Mouse (Mus musculus) CH12.LX (cell line): ENCODE results near the gene Mysm1. TPM values are rescaled to one million over a fixed set of nuclear protein-coding genes. Genes with fewer than 3 reads are reported as not detected.
A peak's percentile ranks its signal among the peaks of the same experiment; 100 is the strongest.

Experiments
- DNase-seq: peaks from one replicate; pipeline ENCODE4 v3.0.0-alpha.2; 2013; ENCODE audit errors: extremely low read depth
- H3K27ac ChIP-seq: 2 replicates; pipeline ENCODE4 v1.5.1; 2012; ENCODE audit warnings: low read depth, mild to moderate bottlenecking, control low read depth, moderate library complexity; ENCODE audit not compliant: insufficient read depth
- H3K27me3 ChIP-seq: replicated peaks from 2 replicates; pipeline ENCODE3; 2012; ENCODE audit warnings: inconsistent platforms
- H3K36me3 ChIP-seq, 2 experiments: replicated peaks in 1 of 2; 2 replicates each; pipeline versions ENCODE3 to v1.6.1; 2012; ENCODE audit warnings: inconsistent platforms in 1 of 2, low read length in 1 of 2, mild to moderate bottlenecking in 1 of 2, mixed read lengths in 1 of 2, moderate library complexity in 1 of 2; ENCODE audit not compliant: control insufficient read depth in 1 of 2, insufficient read depth in 1 of 2
- H3K4me1 ChIP-seq, 2 experiments: 2 replicates each; pipeline ENCODE4 v1.6.1; 2012; ENCODE audit warnings: inconsistent platforms in 1 of 2, moderate library complexity in 1 of 2; ENCODE audit not compliant: insufficient read depth in 2 of 2, control insufficient read depth in 1 of 2
- H3K4me2 ChIP-seq: 2 replicates; pipeline ENCODE4 v1.6.1; 2012; ENCODE audit warnings: low read depth, mild to moderate bottlenecking, control low read depth; ENCODE audit not compliant: poor library complexity, insufficient read depth, severe bottlenecking
- H3K4me3 ChIP-seq, 3 experiments: fragments of 150-350 bp in 1 of 3; sonication (generic) in 1 of 3; replicated peaks in 1 of 3; 2 replicates each; pipeline versions ENCODE3 to v1.5.1; 2011 to 2012; ENCODE audit warnings: low read depth in 2 of 3, low read length in 2 of 3, mild to moderate bottlenecking in 2 of 3, moderate library complexity in 2 of 3, control low read depth in 1 of 3, improper control_type of control experiment in 1 of 3, inconsistent platforms in 1 of 3, mixed read lengths in 1 of 3; ENCODE audit not compliant: poor library complexity in 1 of 3
- H3K79me2 ChIP-seq: replicated peaks from 2 replicates; pipeline ENCODE4 v1.6.1; 2012; ENCODE audit warnings: mild to moderate bottlenecking, moderate library complexity; ENCODE audit not compliant: control insufficient read depth, poor library complexity, insufficient read depth, severe bottlenecking; ENCODE audit errors: extremely low read depth
- H3K9ac ChIP-seq: 2 replicates; pipeline ENCODE4 v1.6.1; 2012; ENCODE audit warnings: low read depth, mild to moderate bottlenecking, control low read depth, moderate library complexity; ENCODE audit not compliant: insufficient read depth
- H3K9me3 ChIP-seq: replicated peaks from 2 replicates; pipeline ENCODE3; 2012; ENCODE audit warnings: low read length, inconsistent platforms, mixed read lengths
- BHLHE40 ChIP-seq: IDR thresholded peaks from 2 replicates; pipeline ENCODE4 v1.6.1; 2011; ENCODE audit warnings: mild to moderate bottlenecking, low read depth, low read length, improper control_type of control experiment
- CHD1 ChIP-seq: IDR thresholded peaks from 2 replicates; pipeline ENCODE4 v1.6.1; 2012; ENCODE audit warnings: low read depth, low read length, improper control_type of control experiment, inconsistent platforms
- CTCF ChIP-seq, 2 experiments: IDR thresholded peaks in 1 of 2; conservative IDR thresholded peaks in 1 of 2; 2 replicates each; pipeline ENCODE4 v1.5.1; 2011 to 2012; ENCODE audit warnings: low read depth in 2 of 2, low read length in 2 of 2, improper control_type of control experiment in 1 of 2, inconsistent platforms in 1 of 2, mild to moderate bottlenecking in 1 of 2, moderate library complexity in 1 of 2
- ELF1 ChIP-seq: IDR thresholded peaks from 2 replicates; pipeline ENCODE4 v1.6.1; 2014; ENCODE audit warnings: low read depth, mild to moderate bottlenecking, inconsistent platforms, low read length, improper control_type of control experiment
- EP300 ChIP-seq: IDR thresholded peaks from 2 replicates; pipeline ENCODE4 v1.6.1; 2011; ENCODE audit warnings: low read length, improper control_type of control experiment
- ETS1 ChIP-seq: conservative IDR thresholded peaks from 2 replicates; pipeline ENCODE4 v1.6.1; 2012; ENCODE audit warnings: low read depth, mild to moderate bottlenecking, inconsistent platforms, low read length, improper control_type of control experiment, moderate library complexity
- HCFC1 ChIP-seq: IDR thresholded peaks from 2 replicates; pipeline ENCODE4 v1.6.1; 2012; ENCODE audit warnings: low read depth, mild to moderate bottlenecking, inconsistent platforms, low read length, improper control_type of control experiment
- IRF4 ChIP-seq: IDR thresholded peaks from 2 replicates; pipeline ENCODE4 v1.6.1; 2014; ENCODE audit warnings: low read depth, mild to moderate bottlenecking, inconsistent platforms, low read length, improper control_type of control experiment
- JUN ChIP-seq: IDR thresholded peaks from 2 replicates; pipeline ENCODE4 v1.6.1; 2011; ENCODE audit warnings: low read depth, mild to moderate bottlenecking, low read length, improper control_type of control experiment, moderate library complexity; ENCODE audit not compliant: insufficient read depth
- JUND ChIP-seq: conservative IDR thresholded peaks from 2 replicates; pipeline ENCODE4 v1.6.1; 2011; ENCODE audit warnings: low read depth, low read length, improper control_type of control experiment
- KAT2A ChIP-seq: IDR thresholded peaks from 2 replicates; pipeline ENCODE4 v1.6.1; 2012; ENCODE audit warnings: low read length, improper control_type of control experiment, inconsistent platforms; ENCODE audit not compliant: insufficient replicate concordance
- MAFK ChIP-seq: IDR thresholded peaks from 2 replicates; pipeline ENCODE4 v1.6.1; 2011; ENCODE audit warnings: low read length, improper control_type of control experiment; ENCODE audit not compliant: insufficient replicate concordance
- MAZ ChIP-seq: IDR thresholded peaks from 2 replicates; pipeline ENCODE4 v1.6.1; 2012; ENCODE audit warnings: low read depth, mild to moderate bottlenecking, inconsistent platforms, low read length, improper control_type of control experiment, moderate library complexity
- MXI1 ChIP-seq: IDR thresholded peaks from 2 replicates; pipeline ENCODE4 v1.6.1; 2011; ENCODE audit warnings: mild to moderate bottlenecking, low read depth, low read length, improper control_type of control experiment
- MYC ChIP-seq: IDR thresholded peaks from 2 replicates; pipeline ENCODE4 v1.6.1; 2011; ENCODE audit warnings: low read depth, mild to moderate bottlenecking, improper control_type of control experiment, low read length
- NELFE ChIP-seq: IDR thresholded peaks from 2 replicates; pipeline ENCODE4 v1.6.1; 2011; ENCODE audit warnings: low read depth, low read length, improper control_type of control experiment
- NRF1 ChIP-seq: IDR thresholded peaks from 2 replicates; pipeline ENCODE4 v1.6.1; 2014; ENCODE audit warnings: low read depth, mild to moderate bottlenecking, inconsistent platforms, low read length, improper control_type of control experiment, moderate library complexity
- PAX5 ChIP-seq: IDR thresholded peaks from 2 replicates; pipeline ENCODE4 v1.6.1; 2012; ENCODE audit warnings: low read length, inconsistent platforms, mixed read lengths
- POLR2A ChIP-seq: IDR thresholded peaks from 2 replicates; pipeline ENCODE4 v1.6.1; 2011; ENCODE audit warnings: low read depth, mild to moderate bottlenecking, improper control_type of control experiment, low read length
- POLR2AphosphoS2 ChIP-seq: IDR thresholded peaks from 2 replicates; pipeline ENCODE4 v1.6.1; 2011; ENCODE audit warnings: low read depth, low read length, improper control_type of control experiment
- RAD21 ChIP-seq: IDR thresholded peaks from 2 replicates; pipeline ENCODE4 v1.6.1; 2011; ENCODE audit warnings: low read depth, mild to moderate bottlenecking, low read length, improper control_type of control experiment, moderate library complexity
- RCOR1 ChIP-seq: conservative IDR thresholded peaks from 2 replicates; pipeline ENCODE4 v1.6.1; 2012; ENCODE audit warnings: low read depth, mild to moderate bottlenecking, inconsistent platforms, low read length, improper control_type of control experiment
- SMC3 ChIP-seq: IDR thresholded peaks from 2 replicates; pipeline ENCODE4 v1.6.1; 2011; ENCODE audit warnings: low read depth, low read length, improper control_type of control experiment
- TBP ChIP-seq: conservative IDR thresholded peaks from 2 replicates; pipeline ENCODE4 v1.6.1; 2011; ENCODE audit warnings: low read depth, low read length, improper control_type of control experiment
- TCF12 ChIP-seq: IDR thresholded peaks from 2 replicates; pipeline ENCODE4 v1.6.1; 2014; ENCODE audit warnings: low read depth, mild to moderate bottlenecking, inconsistent platforms, low read length, improper control_type of control experiment
- USF1 ChIP-seq: IDR thresholded peaks from 2 replicates; pipeline ENCODE4 v1.6.1; 2014; ENCODE audit warnings: low read depth, mild to moderate bottlenecking, inconsistent platforms, low read length, improper control_type of control experiment
- USF2 ChIP-seq: conservative IDR thresholded peaks from 2 replicates; pipeline ENCODE4 v1.6.1; 2011; ENCODE audit warnings: low read depth, low read length, improper control_type of control experiment
- ZC3H11A ChIP-seq: IDR thresholded peaks from 2 replicates; pipeline ENCODE4 v1.6.1; 2012; ENCODE audit warnings: low read depth, mild to moderate bottlenecking, inconsistent platforms, low read length, improper control_type of control experiment
- ZKSCAN1 ChIP-seq: IDR thresholded peaks from 2 replicates; pipeline ENCODE4 v1.6.1; 2012; ENCODE audit warnings: low read depth, inconsistent platforms, low read length, improper control_type of control experiment, borderline replicate concordance
- ZMIZ1 ChIP-seq: IDR thresholded peaks from 2 replicates; pipeline ENCODE4 v1.6.1; 2012; ENCODE audit warnings: low read depth, mild to moderate bottlenecking, inconsistent platforms, low read length, improper control_type of control experiment
- ZNF384 ChIP-seq: IDR thresholded peaks from 2 replicates; pipeline ENCODE4 v1.6.1; 2012; ENCODE audit warnings: low read depth, low read length, improper control_type of control experiment, inconsistent platforms
- dilution Hi-C: fragments of 300-500 bp; cut with MboI; formaldehyde crosslinking; loops from 2 replicates; pipeline ENCODE4 v1.14.3; 2020; ENCODE audit warnings: low sequenced_read_pairs; ENCODE audit not compliant: extremely low pct_unique_long_range_greater_than_20kb, extremely low pct_ligation_motif_present
- in situ Hi-C: fragments of 300-500 bp; cut with MboI; formaldehyde crosslinking; loops from 3 replicates; pipeline ENCODE4 v1.14.3; 2019; ENCODE audit warnings: low sequenced_read_pairs, low pct_ligation_motif_present, low pct_unique_long_range_greater_than_20kb, mixed read lengths
- polyA plus RNA-seq: library from polyadenylated mRNA; unstranded; fragments of >175 nt; gene quantifications from 2 replicates; pipeline ENCODE4 v1.2.1, GENCODE M21; 2012; ENCODE audit warnings: low read depth; ENCODE audit not compliant: insufficient read length
- total RNA-seq, 2 experiments: library from RNA; depleted of rRNA; stranded (reverse); fragments of 300-350 nt in 1 of 2; fragments of >200 nt in 1 of 2; gene quantifications; 2 replicates each; pipeline ENCODE4 v1.2.3; 2012 to 2014

The Mysm1 gene
- total and polyA plus RNA-seq, 3 experiments, result 11.5 to 15.3 (median 13.7) TPM

GRCm38 (mm10) chr4:95001043-95001775, 22.3 kb upstream of the Mysm1 start:
- DNase-seq, result no peak
- peaks cover 5 to 32% of the 10 kb centered on the region in 2 experiments for H3K4me1 ChIP-seq
- no peak overlapping the region for H3K4me2 ChIP-seq
- in situ Hi-C loops, result loop anchor here (25.0 kb wide), 1 partner anchor 736 kb away; no protein-coding TSS in a partner anchor
- no peaks in the 10 kb centered on the region for H3K27me3 ChIP-seq
- no peak overlapping the region for H3K9ac ChIP-seq
- TF ChIP-seq RCOR1 (no peak), BHLHE40 (no peak), ETS1 (0 out of 2 replicates have a peak, but pooled peaks have one; percentile 16), KAT2A (no peak), USF2 (no peak)
- no peak overlapping the region for H3K4me3 ChIP-seq
- no peak overlapping the region for H3K27ac ChIP-seq
- H3K36me3 ChIP-seq, result no peaks in the 10 kb centered on the region
- H3K9me3 ChIP-seq, result peaks cover 6% of the 10 kb centered on the region
- dilution Hi-C loops, result no loop called here
- no peaks in the 10 kb centered on the region for H3K79me2 ChIP-seq

DNA sequence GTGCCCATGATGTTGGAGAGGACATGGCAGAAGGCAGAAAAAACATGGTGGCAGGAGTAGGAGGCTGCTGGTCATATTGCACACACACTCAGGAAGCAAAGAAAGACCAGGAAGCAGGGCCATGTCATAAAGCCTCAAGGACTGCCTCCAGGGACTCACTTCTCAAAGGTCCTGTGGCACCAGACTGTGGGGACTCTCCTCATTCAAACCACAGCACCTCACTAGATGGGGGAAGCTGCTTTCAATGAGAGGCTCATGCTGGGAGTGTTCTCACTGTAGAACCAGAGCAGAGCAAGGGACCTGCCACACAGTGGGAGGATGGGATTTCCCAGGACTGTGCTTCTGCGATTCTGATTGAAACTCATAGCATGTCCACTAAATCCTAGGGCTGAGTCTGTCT, 21.2 kb upstream of the Mysm1 start:
- in situ Hi-C loops, result loop anchor here (25.0 kb wide), 1 partner anchor 737 kb away; no protein-coding TSS in a partner anchor
- no peak for TF ChIP-seq CTCF (conservative IDR thresholded peaks at IDR 0.05 in 1 of 2, IDR thresholded peaks at IDR 0.05 in 1 of 2; ENCODE audit: low read depth in 2 of 2, low read length in 2 of 2)
- no peak for TF ChIP-seq RAD21
- TF ChIP-seq KAT2A, result no peak
- TF ChIP-seq POLR2AphosphoS2, result no peak
- no peak for TF ChIP-seq CHD1
- TF ChIP-seq SMC3, result no peak
- TF ChIP-seq MAZ, result no peak
- TF ChIP-seq ELF1, result peak; percentile 73
- TF ChIP-seq RCOR1, result no peak
- TF ChIP-seq ZKSCAN1, result no peak
- no peak for TF ChIP-seq MXI1
- 0 out of 2 replicates have a peak, but pooled peaks have one; percentile 53 for TF ChIP-seq MAFK
- no peak for TF ChIP-seq USF1
- TF ChIP-seq IRF4, result peak; percentile 67
- no peak for TF ChIP-seq PAX5
- peak; percentile 21; the same call in 1 of the 2 replicates for TF ChIP-seq TCF12
- TF ChIP-seq MYC, result no peak
- no peak for TF ChIP-seq ZMIZ1
- TF ChIP-seq TBP, result peak; percentile 75; the same call in 1 of the 2 replicates
- no peak; the same call in 1 of the 2 replicates for TF ChIP-seq HCFC1
- TF ChIP-seq JUND, result no peak
- no peak for TF ChIP-seq NRF1
- no peak for TF ChIP-seq ZNF384
- TF ChIP-seq POLR2A, result no peak
- no peak for TF ChIP-seq JUN
- peak; percentile 53; the same call in 1 of the 2 replicates for TF ChIP-seq EP300
- peak; percentile 89 for TF ChIP-seq ETS1
- no peak for TF ChIP-seq ZC3H11A
- TF ChIP-seq NELFE, result no peak
- TF ChIP-seq BHLHE40, result peak; percentile 90

More for the DNA sequence above, 21.2 kb upstream of the Mysm1 start:
- H3K4me2 ChIP-seq, result no peak overlapping the region
- H3K4me3 ChIP-seq, result no peak overlapping the region
- no peak overlapping the region; the same call in 1 of the 2 replicates for H3K27ac ChIP-seq
- peaks cover 5 to 32% of the 10 kb centered on the region in 2 experiments for H3K4me1 ChIP-seq
- no peak overlapping the region for H3K9ac ChIP-seq
- peak; percentile 83 for DNase-seq
- no peaks in the 10 kb centered on the region for H3K79me2 ChIP-seq
- dilution Hi-C loops, result no loop called here
- no peaks in the 10 kb centered on the region for H3K36me3 ChIP-seq
- peaks cover 8% of the 10 kb centered on the region for H3K9me3 ChIP-seq
- H3K27me3 ChIP-seq, result no peaks in the 10 kb centered on the region
